Mouse (Mus musculus): Measurements from ENCODE around the gene Tenm4.

Tenm4 gene

GRCm38 (mm10) chr7:96773585-96774225, 602.7 kb downstream of the Tenm4 start:
- DNase-seq (ENCODE audit: low spot score in 2 of 2): no peak

DNA sequence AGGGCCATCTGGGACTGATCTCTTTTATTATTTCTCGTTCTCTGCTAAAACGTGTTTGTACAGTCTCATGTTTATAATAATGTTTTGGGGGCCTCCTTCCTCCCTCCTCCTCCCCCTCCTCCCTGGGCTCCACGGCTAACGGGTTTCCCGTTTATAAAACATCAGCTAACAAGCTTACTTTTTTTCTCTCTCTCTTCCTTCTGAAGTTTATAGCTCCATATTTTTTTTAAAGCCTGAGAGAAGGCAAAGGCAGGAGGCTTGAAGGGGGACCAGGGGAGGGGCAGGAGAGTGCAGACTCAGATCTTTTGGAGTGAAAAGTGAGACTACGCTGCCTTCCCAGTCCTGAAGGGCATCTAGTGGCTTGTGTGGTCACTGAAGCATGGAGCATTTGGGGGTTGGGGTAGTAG, 604.0 kb downstream of the Tenm4 start:
- DNase-seq (ENCODE audit: low spot score in 2 of 2): no peak

GRCm38 (mm10) chr7:96777938-96778600, 607.0 kb downstream of the Tenm4 start:
- no peak for DNase-seq (ENCODE audit: low spot score in 2 of 2)

GRCm38 (mm10) chr7:96778601-96778969, 607.5 kb downstream of the Tenm4 start:
- DNase-seq (ENCODE audit: low spot score in 2 of 2): no peak

- DNase-seq (ENCODE audit: low spot score in 2 of 2): no peak
These were observed 609.5 kb downstream of the Tenm4 start for GRCm38 (mm10) chr7:96780556-96780955.

- no peak for DNase-seq (ENCODE audit: low spot score in 2 of 2)
These were observed 610.0 kb downstream of the Tenm4 start for GRCm38 (mm10) chr7:96781068-96781467.

- no peak for DNase-seq (ENCODE audit: low spot score in 2 of 2)
These were observed 611.6 kb downstream of the Tenm4 start for GRCm38 (mm10) chr7:96782686-96783085.

- no peak for DNase-seq (ENCODE audit: low spot score in 2 of 2)
These were observed 614.8 kb downstream of the Tenm4 start for GRCm38 (mm10) chr7:96785808-96786207.

GRCm38 (mm10) chr7:96786262-96787044, 615.4 kb downstream of the Tenm4 start:
- no peak for DNase-seq (ENCODE audit: low spot score in 2 of 2)

- DNase-seq (ENCODE audit: low spot score in 2 of 2): no peak
These were observed 617.1 kb downstream of the Tenm4 start for GRCm38 (mm10) chr7:96788135-96788534.

GRCm38 (mm10) chr7:96790326-96790725, 619.3 kb downstream of the Tenm4 start:
- no peak for DNase-seq (ENCODE audit: low spot score in 2 of 2)

- DNase-seq (ENCODE audit: low spot score in 2 of 2): no peak
These were observed 621.6 kb downstream of the Tenm4 start for GRCm38 (mm10) chr7:96792456-96793229.

GRCm38 (mm10) chr7:96796033-96796741, 625.1 kb downstream of the Tenm4 start:
- peak; percentile 57 to 75 for DNase-seq (ENCODE audit: low spot score in 2 of 2)

DNA sequence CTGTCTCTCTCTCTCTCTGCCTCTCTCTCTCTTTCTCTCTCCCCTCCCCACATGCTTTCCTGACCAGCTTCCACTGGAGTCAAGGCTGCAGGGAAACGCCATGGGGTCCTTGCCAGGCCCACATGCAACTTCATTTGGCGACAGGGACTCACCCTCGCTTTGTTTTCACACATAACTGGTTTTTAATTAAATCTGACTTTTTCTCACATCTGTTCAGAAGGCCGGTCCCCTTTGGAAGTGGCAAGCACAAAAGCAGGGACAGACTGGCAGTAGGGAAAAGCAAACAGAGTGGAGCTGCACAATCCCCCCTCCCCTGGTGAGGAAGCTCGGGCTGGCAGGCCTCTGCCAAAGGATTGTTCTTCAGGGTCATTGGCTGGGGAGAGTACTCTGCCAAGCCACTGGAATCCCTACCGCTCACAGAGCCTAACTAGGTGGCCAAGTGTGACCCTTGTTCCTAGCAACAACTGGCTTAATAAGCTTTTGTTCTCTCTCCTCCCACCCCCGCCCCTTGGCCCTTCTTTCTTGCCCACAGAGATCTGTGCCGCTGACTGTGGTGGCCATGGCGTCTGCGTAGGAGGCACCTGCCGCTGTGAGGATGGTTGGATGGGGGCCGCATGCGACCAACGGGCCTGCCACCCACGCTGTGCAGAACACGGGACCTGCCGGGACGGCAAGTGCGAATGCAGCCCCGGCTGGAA, 625.9 kb downstream of the Tenm4 start:
- no peak for DNase-seq (ENCODE audit: low spot score in 2 of 2)

DNA sequence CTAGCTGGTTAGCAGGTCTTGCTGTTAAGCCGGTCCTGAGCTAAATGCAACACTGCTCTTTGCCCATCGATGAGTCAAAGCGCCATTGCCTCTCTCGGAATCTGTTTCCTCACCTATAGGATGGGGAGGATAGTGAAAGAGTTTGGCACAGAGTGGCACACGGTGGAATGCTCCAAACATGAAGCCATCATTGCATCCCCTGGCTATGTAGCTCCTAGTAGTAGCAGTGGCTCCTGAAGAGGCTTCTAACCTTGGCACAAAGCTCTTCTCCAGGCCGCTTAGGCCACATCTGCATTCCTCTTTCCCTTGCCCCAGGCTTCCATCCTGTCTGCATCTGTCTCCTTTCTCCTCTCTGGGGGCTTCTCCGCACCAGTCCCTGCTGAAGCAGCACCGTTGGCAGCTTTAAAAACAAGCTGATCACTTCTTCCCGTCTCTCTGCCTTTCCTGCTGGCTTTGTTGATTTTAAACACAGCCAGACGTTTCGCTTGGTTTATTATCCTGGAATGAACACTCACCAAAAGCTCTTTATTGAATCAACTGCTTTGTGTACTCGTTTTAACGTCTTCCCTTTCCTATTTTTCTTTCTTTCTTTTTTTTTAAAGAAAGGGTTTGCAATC, 626.8 kb downstream of the Tenm4 start:
- no peak for DNase-seq (ENCODE audit: low spot score in 2 of 2)

GRCm38 (mm10) chr7:96799816-96800215, 628.8 kb downstream of the Tenm4 start:
- no peak for DNase-seq (ENCODE audit: low spot score in 2 of 2)

DNA sequence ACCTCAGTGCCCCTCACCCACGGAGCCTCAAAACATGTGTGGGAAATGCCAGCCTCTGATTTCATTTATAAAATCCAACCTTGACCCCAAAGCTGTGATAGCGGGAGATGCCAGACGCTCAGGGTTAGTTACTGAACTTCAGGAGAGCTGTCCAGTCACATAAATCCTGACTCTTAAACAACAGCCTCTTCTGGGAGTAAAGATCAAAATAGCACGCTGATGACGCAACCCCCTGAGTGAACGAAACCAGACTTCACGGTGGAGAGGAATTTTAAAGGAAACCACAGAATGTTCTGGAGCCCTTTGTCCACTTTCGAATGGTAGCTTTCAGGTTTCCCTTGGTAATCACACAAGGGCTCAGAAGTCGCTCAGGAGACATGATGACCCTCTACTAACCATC, 630.3 kb downstream of the Tenm4 start:
- no peak for DNase-seq (ENCODE audit: low spot score in 2 of 2)

DNA sequence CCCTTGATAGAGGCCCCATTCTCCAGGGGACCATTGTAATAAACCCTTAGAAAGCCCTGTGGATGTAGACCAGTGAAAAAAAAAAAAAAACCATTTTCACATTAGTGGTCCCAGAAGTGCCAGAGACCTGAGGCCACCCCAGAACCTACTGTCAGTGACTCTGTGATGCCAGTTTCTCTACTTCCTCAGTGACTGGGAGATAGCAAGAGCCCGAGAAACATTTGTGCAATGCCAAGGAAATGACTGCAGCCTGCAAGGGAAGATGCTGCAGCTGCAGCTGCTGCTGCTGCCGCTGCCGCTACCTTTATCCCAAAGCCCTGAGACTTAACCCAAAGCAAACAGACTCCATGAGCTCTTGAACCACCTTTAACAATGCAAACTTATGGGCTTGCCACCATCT, 631.2 kb downstream of the Tenm4 start:
- no peak for DNase-seq (ENCODE audit: low spot score in 2 of 2)

DNA sequence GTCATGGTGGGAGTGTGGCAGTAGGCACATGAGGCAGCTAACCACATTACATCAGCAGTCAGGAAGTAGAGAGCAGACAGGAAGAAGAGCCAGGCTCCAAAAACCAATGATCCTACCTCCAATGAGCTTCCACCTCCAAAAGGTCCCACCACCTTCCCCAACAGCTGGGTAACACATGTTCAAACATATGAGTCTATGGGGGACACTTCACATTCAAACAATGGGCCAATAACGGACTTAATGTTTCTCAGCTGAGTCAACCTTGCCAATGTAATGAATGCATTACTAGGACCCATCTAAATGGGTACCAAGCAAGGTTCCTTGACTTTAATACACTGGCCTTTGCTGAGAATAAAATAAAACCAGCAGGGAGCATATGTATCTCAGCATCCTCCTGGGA, 635.5 kb downstream of the Tenm4 start:
- DNase-seq (ENCODE audit: low spot score in 2 of 2): no peak

DNA sequence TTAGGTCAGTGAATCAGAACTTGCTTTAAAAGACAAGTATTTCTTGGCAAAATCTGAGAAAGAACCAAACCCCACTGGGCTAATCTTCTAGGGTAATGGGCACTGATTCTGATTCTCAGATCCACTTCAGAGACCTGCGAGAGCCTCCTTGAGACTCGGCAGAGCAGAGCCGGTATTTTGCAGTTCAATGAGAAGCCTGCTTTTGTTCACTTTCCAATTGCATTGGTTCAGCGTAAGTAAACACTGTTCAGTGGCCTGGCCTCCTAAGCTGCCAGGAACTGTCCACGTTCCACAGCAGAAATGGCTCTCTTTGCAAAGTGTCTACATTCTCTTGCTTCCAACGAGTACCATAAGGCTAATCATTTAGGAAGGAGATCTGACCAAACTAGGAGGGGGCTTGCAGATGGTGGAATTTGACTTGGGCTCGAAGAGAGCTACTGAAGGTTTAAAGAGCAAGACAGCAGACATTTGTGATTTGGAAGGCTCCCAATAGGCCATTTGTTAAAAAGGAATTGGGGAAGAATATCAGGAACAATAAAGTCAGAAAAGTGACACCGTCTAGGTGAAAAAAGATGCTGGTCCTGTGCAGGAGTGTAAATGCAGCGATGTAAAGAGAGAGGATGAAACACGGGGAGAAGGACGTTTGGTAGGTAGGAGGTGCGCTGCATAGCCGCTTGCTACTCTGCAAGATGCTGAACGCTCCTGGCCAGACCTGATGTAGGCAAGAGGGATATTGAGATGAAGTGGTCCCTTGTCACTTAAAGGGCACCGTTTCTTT, 636.4 kb downstream of the Tenm4 start:
- DNase-seq (ENCODE audit: low spot score in 2 of 2): no peak

Data from frontal cortex, postnatal 25 days (tissue).